Mouse (Mus musculus): ENCODE results near the gene Glyr1.

- TF ChIP-seq POLR2A (IDR thresholded peaks at IDR 0.05; ENCODE audit: extremely low read depth, insufficient read depth, low read length) (no peak), CTCF (IDR thresholded peaks at IDR 0.05; ENCODE audit: extremely low read depth, insufficient read depth, low read length) (no peak)
These were observed 43.6 kb upstream of the Glyr1 start for GRCm38 (mm10) chr16:5093285-5093684.
